Mouse (Mus musculus): Measurements from ENCODE around the gene Arsb.

DNA sequence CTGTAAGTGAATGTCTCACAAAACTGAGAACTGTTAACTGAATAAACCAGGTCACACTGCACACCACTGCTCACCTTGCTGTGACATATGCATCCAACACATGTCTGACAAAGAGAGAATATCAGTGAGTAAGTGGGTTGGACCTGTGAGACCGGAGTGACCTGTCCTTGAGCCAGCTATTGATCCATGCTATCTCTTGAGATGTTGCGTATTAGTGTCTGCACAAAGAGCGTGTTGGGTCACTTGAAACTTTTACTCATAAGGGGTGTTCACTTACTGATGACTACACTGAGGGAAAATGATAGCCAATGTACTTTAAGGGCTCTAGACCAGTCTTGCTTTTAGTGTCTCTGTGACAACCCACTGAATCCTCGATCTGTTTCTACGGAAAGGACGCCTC lies 42.7 kb downstream of the Arsb start:
- TF ChIP-seq CTCF (IDR thresholded peaks at IDR 0.05; ENCODE audit: borderline replicate concordance, control insufficient read depth, extremely low read depth, insufficient read depth, low read length, poor library complexity) = no peak
- TF ChIP-seq POLR2A (IDR thresholded peaks at IDR 0.05; ENCODE audit: control insufficient read depth, extremely low read depth, insufficient read depth, low read length, poor library complexity) = no peak

Measured in thymus, adult 2 months (tissue).